Mouse (Mus musculus): ENCODE results near the gene Meis1. TPM values are rescaled to one million over a fixed set of nuclear protein-coding genes. Genes with fewer than 3 reads are reported as not detected.

Meis1 gene
- total RNA-seq, 2 experiments from 2014 or later: 2.1 to 2.2 TPM

DNA sequence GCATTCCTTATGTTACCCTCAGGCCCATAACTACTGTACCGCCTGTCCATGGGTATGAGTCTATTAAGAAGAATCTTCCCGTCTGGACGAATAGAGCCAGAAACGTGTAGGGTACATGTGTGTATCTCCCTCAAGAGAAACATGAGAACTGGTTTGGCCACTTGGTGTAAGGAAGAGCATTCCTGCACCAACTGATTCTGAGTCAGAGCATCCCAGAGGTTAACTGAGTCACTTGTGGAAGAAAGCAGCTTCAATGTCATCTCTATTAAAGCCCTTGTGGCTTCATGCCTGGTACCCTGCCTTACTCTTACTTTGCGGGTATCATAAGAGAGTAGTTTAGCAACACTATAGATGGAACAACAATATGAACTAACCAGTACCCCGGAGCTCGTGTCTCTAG is 64.9 kb downstream of the Meis1 start:
- no peak for DNase-seq (ENCODE audit: low spot score in 2 of 2)

DNA sequence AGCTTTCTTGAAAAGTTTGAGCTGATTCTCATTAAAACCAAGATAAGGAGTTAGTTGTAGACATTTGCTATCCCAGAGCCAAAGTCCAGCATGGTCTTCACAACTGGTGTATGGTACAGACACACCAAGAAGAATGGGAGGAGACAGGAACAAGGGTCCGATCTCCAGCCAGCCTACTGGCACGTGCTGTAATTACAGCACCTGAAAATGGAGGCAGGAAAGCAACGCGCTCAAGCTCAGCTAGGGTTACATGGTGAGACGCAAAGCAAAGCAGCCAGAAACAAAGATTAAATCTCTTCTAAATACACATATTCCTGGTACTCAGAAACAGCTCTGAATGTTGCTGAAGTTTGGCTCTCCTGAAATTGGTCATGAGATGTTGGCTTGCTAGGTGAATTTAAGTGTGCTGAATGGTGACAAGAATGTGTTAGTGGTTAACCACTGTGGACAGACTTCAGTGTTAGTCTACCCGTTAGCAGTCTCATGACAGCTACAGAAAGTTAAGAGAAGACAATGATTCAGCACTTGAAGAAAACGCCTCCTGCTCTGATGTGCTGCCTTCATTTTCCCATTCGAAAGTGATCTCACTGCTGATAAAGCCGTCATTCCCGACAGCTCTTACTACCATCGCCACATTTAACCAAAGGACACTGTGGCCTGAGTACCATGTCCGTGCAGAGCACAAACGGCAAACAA is 70.0 kb downstream of the Meis1 start:
- no peak for DNase-seq (ENCODE audit: low spot score in 2 of 2)

DNA sequence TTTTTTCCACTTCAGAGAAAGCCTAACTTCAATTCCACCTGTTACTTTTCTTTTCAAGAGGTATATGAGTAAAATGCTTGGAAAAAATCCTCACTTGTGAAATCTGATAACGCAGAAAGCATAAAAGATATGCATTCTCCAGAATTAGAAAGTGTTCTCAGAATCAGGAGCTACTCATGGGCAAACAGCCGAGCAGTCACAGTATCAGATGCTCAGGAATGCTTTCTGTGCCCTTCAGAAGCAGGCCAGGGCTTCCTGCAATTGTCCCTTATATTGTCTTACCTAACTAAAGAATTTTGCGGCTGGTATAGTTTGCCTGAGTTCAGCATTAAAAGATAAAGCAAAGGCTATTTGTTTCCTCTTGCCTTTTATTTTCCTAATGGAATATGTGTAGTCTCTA is 71.4 kb downstream of the Meis1 start:
- DNase-seq (ENCODE audit: low spot score in 2 of 2): no peak

DNA sequence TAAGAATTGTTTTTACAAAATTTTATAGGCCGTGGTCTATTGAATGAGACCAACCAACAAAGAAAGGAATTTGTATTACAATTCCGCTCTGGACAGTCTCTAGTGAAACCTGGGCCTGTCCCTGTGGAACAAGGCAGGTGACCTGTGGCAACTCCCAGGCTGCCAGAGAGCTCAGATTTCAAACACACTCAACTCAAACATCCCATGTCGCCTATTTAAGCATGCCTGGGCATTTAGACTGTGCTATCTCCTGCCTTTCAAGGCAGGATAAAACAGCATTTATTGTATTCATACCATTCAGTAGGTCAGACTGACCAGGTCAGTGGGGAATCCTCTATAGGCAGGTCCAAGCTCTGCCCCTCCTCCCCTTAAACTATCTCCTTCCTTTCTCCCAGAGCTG is 73.0 kb downstream of the Meis1 start:
- DNase-seq (ENCODE audit: low spot score in 2 of 2): no peak

DNA sequence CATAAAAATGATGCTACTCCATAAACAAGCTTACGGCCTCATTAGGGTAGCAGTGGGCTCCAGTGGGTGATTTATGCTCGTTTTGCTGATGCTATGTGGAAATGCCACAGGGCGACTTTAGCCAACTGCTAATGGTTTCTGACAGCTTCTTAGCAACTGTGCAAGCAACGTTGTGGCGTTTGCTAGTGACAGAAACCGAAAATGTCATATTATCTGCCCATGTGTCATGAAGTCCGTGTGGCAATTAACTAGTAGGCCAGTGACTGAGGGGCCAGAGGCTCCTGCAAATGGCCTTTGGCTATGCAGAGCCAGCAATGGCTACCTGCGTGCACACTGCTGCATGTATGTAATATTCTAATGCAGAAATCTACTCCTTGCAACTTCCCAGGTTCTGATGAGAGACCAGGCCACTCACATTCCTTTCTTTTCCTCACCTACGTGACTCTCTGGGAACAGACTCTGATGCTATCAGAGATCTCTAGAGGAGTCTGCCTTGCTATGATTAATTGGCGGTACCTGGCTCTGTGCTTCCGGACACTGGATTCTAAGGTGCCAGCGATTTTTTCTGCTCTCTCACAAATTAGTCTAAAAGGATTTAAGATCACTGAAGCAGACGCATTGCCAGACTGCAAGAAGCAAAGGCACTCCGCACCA is 73.7 kb downstream of the Meis1 start:
- DNase-seq (ENCODE audit: low spot score in 2 of 2): no peak

DNA sequence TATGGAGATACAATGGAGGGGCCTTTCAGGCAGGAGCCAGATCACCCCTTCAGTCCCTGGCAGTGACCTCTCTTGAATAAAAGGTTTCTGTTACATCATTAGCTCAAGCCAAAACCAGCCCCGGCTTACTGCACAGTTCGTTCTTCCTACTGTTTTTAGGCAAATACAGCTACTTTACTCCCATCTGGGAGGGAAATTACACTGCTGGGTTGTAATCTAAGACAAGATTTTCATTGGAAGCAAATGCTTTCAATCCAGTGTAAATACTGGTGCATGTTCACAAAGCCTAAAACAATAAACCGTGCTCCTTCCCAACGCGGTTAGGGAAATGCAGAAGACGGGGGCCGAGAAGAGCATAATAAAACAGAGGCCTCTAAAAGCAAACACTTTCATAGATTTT is 74.6 kb downstream of the Meis1 start:
- no peak for DNase-seq (ENCODE audit: low spot score in 2 of 2)

DNA sequence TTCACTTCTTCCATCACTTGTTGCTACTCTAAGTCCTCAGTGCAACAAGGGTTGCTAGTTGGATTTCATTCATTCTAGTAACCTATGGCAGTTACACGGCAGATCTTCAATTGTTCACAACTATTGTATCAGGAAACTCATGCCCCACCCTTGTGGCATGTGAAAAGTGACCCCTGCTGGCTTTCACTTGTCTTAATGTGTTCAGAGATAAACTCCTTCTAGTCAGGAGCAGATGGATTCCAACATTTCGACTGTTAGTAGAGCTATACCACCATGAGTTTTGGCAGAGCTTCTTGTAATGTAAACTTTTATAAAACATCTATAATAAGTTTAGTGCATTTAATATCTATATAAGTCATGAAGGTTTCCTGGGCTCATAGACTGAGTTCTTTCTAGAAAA is 75.8 kb downstream of the Meis1 start:
- no peak for DNase-seq (ENCODE audit: low spot score in 2 of 2)

DNA sequence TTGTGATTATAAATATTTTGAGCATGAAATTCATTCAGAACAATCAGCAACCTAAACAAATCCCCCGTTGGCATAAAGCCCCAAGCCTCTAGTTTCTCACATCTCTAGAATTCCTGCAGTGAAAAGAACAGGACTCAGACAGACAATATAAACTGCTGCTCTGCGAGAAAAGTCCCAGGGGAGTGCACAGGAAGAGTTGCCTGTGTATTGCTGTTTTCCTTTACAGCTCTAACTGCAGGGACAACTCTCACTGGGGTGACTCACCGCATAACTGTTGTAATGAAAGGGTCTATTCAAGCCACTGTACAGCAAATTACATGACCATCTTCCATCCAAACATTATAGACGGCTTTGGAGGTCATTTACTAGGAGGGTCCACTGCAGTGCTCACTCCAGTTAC is 77.9 kb downstream of the Meis1 start:
- DNase-seq (ENCODE audit: low spot score in 2 of 2): no peak

DNA sequence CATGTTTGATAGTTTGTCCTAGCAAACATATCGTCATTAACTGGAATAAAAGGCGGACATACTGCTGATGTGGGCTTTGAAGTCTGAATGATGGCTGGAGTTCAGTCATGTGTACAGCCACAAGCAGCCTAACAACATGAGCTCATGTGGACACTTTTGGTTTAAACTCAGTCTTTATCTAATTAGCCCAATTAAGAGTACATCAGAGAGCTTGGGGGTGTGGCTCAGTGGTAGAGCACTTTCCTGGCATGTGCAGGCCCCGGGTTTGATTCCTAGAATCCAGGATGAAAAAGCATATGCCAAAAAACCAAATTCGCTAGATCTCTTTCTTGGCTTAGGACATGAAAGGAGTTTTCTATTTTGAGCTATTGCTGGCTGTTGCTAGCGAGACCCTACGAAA is 83.9 kb downstream of the Meis1 start:
- DNase-seq (ENCODE audit: low spot score in 2 of 2): no peak

DNA sequence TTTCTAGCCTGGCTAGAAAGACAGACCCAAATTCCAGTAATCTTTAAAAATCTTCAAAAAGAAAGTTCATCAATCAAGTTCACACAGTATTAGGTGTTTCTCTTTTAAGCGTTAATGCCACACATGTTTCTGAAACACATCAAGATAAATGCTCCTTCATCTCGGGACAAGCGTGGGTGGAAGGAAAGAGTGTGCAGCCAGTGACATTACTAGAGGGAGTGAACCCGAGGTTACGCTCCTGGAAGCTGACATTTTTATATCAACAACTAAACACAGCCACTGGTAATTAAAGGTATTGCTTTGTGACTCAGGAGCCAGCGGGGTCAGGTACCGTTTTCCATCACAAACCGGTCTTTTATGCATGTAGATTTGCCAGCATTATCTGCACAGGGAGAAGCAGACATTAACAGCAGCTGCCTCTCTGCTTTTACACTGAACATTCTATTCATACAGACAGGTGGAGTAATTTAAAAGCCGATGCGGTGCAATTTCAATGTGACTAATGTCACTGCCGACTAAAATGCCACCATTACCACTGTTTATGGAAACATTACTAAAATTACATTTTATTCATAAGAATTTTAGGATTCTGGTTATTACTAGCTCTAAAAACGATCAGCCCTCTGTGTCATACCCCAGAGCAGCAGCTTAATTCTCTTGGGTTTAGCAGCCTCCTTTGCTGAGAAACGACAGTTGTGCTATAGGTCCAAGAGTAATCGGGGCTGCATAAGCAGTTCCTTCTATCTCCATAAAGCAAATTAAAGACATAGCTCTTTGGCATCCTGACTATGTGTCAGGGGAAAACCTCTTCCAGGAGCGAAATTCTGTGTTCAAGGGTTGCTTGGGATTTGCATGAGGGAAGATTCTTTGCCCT is 87.5 kb downstream of the Meis1 start:
- no peak for DNase-seq (ENCODE audit: low spot score in 2 of 2)

DNA sequence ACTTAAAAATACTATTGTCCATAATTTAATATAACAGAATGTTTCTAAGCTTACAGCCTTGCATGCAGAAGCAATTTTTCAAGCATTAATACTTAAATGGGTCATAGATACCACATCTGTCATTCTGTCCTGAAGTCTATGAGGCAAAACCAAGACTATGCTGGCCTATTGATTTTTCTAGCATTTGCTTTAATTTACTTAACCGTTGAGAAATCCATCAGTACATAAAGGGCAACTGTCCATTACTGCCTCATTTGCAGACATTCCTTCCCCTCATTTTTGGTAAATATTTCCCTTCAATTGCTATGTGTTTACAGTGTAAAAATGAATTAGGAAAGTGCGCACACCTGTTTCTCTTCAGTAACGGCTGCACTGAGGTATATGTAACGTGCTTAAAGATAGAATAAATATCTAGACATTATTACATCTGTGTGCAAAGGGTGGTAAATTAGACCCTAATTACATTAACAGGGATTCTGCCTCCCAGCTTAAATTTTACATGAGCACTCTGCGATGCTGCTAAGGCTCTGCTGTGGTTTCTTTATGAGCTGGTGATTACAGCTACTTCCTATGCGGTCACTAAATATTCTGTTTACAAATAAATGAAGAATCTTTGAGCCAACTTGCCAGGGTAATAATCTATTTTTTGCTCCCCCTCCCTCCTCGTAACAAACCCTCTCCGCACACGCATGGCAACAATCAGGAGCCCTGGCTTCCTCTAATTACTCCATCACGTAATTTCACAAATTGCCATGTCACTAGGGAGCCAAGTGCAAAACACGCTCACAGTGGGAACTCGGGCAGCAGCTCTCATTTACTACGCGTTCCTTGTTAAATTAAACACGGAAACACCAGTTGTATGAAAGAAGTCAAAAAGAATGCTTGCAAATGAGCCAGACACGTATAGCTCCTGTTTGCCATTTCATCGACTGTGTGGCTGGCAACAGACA is 88.7 kb downstream of the Meis1 start:
- DNase-seq (ENCODE audit: low spot score in 2 of 2): no peak

DNA sequence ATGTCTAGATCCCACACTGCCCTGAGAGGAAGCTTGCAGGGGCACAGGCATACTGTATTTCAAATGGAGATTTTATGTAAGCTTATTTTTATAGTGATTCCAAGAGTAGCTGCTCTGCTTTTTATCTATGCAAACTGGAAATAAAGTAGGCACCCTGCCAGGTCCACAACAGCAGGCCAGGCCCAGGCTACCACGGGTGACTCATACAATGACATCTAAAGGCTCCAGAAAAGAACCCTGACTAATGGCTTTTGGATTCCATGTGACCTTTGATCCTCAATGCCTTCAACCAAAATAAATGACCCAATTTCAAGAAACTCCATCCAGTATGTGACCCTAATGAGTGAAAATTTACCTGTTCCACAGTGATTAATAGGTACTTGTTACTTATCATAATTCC is 91.4 kb downstream of the Meis1 start:
- DNase-seq (ENCODE audit: low spot score in 2 of 2): no peak

DNA sequence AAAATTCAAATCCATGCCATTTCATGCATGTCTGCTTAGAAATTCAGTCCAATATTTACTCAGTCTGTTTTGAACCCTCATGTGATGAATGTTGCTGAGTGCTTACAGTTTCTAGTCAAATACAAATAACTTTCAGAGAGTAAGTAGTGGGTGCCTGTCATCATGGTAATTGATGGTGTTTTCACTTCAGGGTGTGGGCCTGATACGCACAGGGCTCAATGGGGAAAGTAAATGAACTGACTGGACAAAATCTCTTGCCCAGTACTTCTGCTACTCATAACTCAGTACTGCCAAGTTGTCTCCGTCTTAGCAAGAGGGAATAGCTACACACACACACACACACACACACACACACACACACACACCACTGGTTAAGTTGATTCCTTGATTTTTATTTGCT is 92.0 kb downstream of the Meis1 start:
- no peak for DNase-seq (ENCODE audit: low spot score in 2 of 2)

DNA sequence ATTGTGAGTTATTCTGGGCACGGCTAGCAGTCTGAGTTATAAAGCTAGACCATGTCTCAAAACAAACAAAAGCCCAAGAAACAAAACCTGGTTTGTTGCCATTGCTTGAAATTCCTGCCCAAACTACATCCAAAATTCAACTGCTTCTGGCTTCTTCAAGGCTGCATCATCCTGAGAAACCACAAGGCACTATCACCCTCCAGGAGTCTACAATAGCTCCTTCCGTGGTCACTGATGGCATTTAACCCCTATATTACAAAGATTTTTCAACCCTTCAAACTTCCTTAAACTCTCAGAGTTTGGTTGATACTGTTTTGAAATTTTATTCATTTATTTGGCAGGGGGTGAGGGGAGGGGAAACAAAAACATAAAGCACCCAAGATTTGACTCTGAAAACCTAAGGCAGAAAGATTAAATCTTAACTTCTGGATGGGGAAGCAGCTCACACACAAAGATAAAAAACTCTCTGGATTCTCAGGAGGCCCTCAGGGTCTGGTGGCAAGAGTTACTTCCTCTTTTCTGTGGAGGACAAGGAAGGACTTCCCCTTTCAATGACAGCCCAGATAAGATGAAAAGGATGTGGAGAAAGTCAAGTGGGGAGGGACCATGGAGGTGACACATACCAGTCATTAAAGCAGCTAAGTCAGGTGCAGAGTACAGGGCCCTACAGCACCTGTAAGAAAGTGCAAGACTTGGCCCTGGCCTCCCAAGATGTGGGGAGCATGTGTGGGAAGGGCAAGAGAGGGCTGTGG is 94.0 kb downstream of the Meis1 start:
- DNase-seq (ENCODE audit: low spot score in 2 of 2): no peak

DNA sequence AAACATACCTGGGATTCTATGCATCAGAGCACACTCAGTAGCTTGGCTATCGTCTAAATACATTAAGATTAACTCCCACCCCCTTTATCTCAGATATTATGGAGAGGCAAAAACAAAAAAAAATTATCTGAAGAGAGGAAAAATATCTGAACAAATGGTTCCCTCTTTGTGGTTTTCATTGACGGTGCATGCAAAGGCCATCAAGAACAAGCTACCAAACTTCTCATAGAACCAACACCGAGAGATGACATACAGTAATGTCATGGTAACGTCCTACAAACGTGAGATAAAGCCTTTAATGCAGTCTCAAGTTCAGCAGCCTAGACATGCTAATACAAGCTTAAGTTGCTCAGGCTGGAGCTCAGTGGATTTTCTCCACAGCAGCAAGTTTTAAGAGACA is 95.5 kb downstream of the Meis1 start:
- no peak for DNase-seq (ENCODE audit: low spot score in 2 of 2)

DNA sequence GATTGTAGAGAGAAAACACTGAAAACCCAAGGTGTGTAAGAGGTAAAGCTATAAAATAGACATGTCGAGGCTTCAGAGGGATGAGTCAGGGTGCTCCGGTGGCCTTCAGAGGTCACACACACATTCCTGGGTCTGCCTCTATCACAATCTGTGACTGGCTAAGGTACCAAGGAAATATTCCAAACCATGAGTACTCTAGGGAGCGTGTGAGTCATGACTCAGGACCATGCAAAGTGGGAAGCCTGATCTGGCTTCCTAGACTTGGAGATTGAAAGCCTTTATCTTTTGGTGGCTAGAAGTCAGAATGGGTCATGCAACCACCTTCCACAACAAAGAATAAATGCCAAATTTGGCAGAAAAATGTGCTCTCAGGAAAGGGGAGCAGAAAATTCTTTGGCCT is 98.1 kb downstream of the Meis1 start:
- DNase-seq (ENCODE audit: low spot score in 2 of 2): no peak

DNA sequence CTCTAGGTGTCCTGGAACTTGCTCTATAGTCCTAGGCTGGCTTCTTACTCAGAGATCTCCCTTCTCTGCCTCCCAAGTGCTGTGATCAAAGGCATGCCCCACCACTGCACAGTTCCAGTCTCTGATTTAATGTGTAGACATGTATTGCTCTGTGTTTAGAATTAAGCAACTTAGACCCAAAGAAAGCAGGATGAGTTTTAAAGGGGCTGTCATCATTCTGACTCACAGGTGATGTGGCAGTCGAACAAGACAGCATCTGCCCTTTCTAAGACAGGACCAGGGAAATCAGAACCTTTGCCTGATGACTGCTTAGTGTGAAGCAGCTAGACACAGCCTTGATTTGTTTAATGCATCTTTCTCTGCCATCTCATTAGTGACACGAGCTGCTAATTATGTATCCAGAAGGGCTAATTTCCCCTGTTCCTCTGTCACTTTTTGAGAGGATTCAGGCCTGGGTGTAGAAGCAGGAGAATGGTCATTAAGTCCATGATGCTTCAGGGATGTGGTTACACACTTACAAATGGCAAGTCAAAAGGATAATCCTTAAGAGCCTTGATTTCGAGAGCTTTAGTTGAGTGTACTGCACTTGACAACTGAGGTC is 99.5 kb downstream of the Meis1 start:
- DNase-seq (ENCODE audit: low spot score in 2 of 2): no peak

DNA sequence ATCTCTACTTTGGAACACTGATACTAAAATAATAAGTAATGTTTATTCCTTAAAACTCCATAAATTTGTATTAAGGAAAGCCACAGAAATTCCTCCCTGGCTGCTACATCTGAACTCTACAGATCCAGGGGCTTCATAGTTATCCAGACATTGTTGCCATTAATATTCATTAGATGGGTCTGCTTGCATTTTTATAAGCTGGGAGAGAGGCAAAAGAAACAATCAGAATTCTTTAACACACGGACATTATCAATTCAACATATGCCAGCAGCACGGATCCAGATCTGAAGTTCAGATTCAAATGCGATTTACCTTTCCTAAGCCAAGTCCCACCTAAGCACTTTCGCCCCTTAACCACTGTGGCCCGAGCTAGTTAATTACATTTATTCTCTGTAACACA is 100.9 kb downstream of the Meis1 start:
- DNase-seq (ENCODE audit: low spot score in 2 of 2): no peak

DNA sequence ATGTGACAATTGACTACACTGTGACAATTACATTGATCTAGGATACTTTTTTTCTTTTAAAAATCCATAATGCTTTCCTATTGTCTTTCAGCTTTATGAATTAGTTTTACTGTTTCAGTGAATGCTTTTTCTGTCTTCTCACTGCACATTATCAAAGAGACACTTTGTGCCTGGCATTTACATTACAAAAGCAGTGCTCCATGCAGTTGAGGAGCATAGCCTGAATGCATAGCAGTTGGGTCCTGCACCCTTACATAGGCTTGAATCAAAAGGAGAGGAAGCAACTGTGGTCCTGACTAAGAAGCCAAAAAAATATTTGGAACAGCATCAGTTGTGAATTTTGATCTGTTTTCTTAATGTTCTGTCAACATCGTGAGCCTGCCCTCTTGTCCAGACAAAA is 105.5 kb downstream of the Meis1 start:
- DNase-seq (ENCODE audit: low spot score in 2 of 2): no peak
